ENCODE assay signal across 9 mouse cellular contexts in genomic region chr11:101264954-101265471, GRCm38 (mm10). TPM values are rescaled to one million over a fixed set of nuclear protein-coding genes. Genes with fewer than 3 reads are reported as not detected.
DNase-seq lines count a peak whose midpoint lies in the region; ATAC-seq lines count a peak whose summit lies in the region.
"Had no signal": no experiment of that assay in that cellular context is flagged by ENCODE, and none has a peak within 500 bp of the region (broad histone marks: within the 10 kb centered on the region; RNA-seq: fewer than 3 reads in every experiment).

No protein-coding gene starts in this region.

- H3K27ac ChIP-seq in kidney, embryonic 14.5 days (ENCODE audit: low read depth, low read length), result no peak overlapping the region
- H3K27ac ChIP-seq in embryonic facial prominence, embryonic 11.5 days (replicated peaks; ENCODE audit: low read depth, low read length), result no peak overlapping the region
- H3K27ac ChIP-seq in intestine, embryonic 16.5 days (ENCODE audit: low read length), result no peak overlapping the region
- no peak overlapping the region for H3K27ac ChIP-seq in neural tube, embryonic 13.5 days (replicated peaks)

- intact Hi-C loops in left cerebral cortex, postnatal 14 days (cut with DNase I), result no loop called here

- 6% methylated on average over 31 of the region's 31 CpGs for WGBS in kidney, embryonic 14.5 days
- 3% methylated on average over 31 of the region's 31 CpGs for WGBS in embryonic facial prominence, embryonic 11.5 days
- 34% methylated on average over 31 of the region's 31 CpGs for WGBS in intestine, embryonic 16.5 days
- 3% methylated on average over 31 of the region's 31 CpGs for WGBS in neural tube, embryonic 13.5 days

- no peak for DNase-seq in kidney, adult 18-20 months
- peak; percentile 42 for DNase-seq in embryonic facial prominence, embryonic 11.5 days (ENCODE audit: low spot score)
- no peak for DNase-seq in left cerebral cortex, postnatal 14 days (ENCODE audit: low spot score in 2 of 2)
- no peak for DNase-seq in adrenal gland, postnatal 10 days
- no peak for DNase-seq in thymus, postnatal 0 days (ENCODE audit: low spot score)
- DNase-seq: cerebellum, adult 18-20 months had no signal

- peak overlapping the region; percentile 38 for H3K4me2 ChIP-seq in kidney, embryonic 14.5 days (replicated peaks; ENCODE audit: low read depth, low read length)
- peak overlapping the region; percentile 63 for H3K4me2 ChIP-seq in embryonic facial prominence, embryonic 11.5 days (ENCODE audit: low read depth, low read length)
- H3K4me2 ChIP-seq in intestine, embryonic 16.5 days (ENCODE audit: low read depth, low read length), result peak overlapping the region; percentile 44
- peak overlapping the region; percentile 56 for H3K4me2 ChIP-seq in neural tube, embryonic 13.5 days

- 0 out of 2 replicates have a peak, but pooled peaks cover 3% of the 10 kb centered on the region for H3K36me3 ChIP-seq in kidney, embryonic 14.5 days (ENCODE audit: control insufficient read depth, insufficient read depth, low read length)
- H3K36me3 ChIP-seq in embryonic facial prominence, embryonic 11.5 days (replicated peaks; ENCODE audit: control insufficient read depth, insufficient read depth, low read depth, low read length), result no peaks in the 10 kb centered on the region
- no peaks in the 10 kb centered on the region for H3K36me3 ChIP-seq in intestine, embryonic 16.5 days (ENCODE audit: control insufficient read depth, insufficient read depth, low read length)
- H3K36me3 ChIP-seq in neural tube, embryonic 13.5 days, result no peaks in the 10 kb centered on the region

- no peaks in the 10 kb centered on the region for H3K9me3 ChIP-seq in kidney, embryonic 14.5 days (ENCODE audit: control insufficient read depth, low read length)
- H3K9me3 ChIP-seq in embryonic facial prominence, embryonic 11.5 days (replicated peaks; ENCODE audit: control insufficient read depth, low read length), result no peaks in the 10 kb centered on the region
- H3K9me3 ChIP-seq in intestine, embryonic 16.5 days (ENCODE audit: control insufficient read depth, low read length), result no peaks in the 10 kb centered on the region
- H3K9me3 ChIP-seq in neural tube, embryonic 13.5 days, result no peaks in the 10 kb centered on the region

- H3K9ac ChIP-seq in kidney, embryonic 14.5 days (ENCODE audit: low read depth, low read length), result peak overlapping the region; percentile 1; the same call in 1 of the 2 replicates
- H3K9ac ChIP-seq in embryonic facial prominence, embryonic 11.5 days (replicated peaks; ENCODE audit: low read length), result peak overlapping the region; percentile 50
- H3K9ac ChIP-seq in intestine, embryonic 16.5 days (ENCODE audit: low read depth, low read length), result peak overlapping the region; percentile 49
- peak overlapping the region; percentile 59 for H3K9ac ChIP-seq in neural tube, embryonic 13.5 days

- H3K4me1 ChIP-seq in kidney, embryonic 14.5 days (ENCODE audit: control insufficient read depth, insufficient read depth, low read length), result peaks cover 30% of the 10 kb centered on the region
- H3K4me1 ChIP-seq in embryonic facial prominence, embryonic 11.5 days (ENCODE audit: control insufficient read depth, insufficient read depth, low read length), result peaks cover 15% of the 10 kb centered on the region
- peaks cover 36% of the 10 kb centered on the region for H3K4me1 ChIP-seq in intestine, embryonic 16.5 days (ENCODE audit: control insufficient read depth, insufficient read depth, low read length)
- peaks cover 50% of the 10 kb centered on the region for H3K4me1 ChIP-seq in neural tube, embryonic 13.5 days (replicated peaks)

- H3K27me3 ChIP-seq in kidney, embryonic 14.5 days (ENCODE audit: control insufficient read depth, insufficient read depth, low read length), result peaks cover 9% of the 10 kb centered on the region; the same call in 1 of the 2 replicates
- H3K27me3 ChIP-seq in embryonic facial prominence, embryonic 11.5 days (ENCODE audit: control insufficient read depth, insufficient read depth, low read length), result peaks cover 33% of the 10 kb centered on the region
- peaks cover 9% of the 10 kb centered on the region; the same call in 1 of the 2 replicates for H3K27me3 ChIP-seq in intestine, embryonic 16.5 days (replicated peaks; ENCODE audit: control insufficient read depth, insufficient read depth, low read length)
- H3K27me3 ChIP-seq in neural tube, embryonic 13.5 days, result peaks cover 80% of the 10 kb centered on the region

- no peak for ATAC-seq in kidney, embryonic 14.5 days (ENCODE audit: low FRiP score, low TSS enrichment)
- no peak for ATAC-seq in embryonic facial prominence, embryonic 11.5 days (replicated peaks; ENCODE audit: insufficient number of reproducible peaks, low FRiP score, low TSS enrichment, low read depth)
- ATAC-seq in intestine, embryonic 16.5 days, result no peak
- ATAC-seq in neural tube, embryonic 13.5 days (ENCODE audit: low read depth), result no peak

- H3K4me3 ChIP-seq in kidney, embryonic 14.5 days (ENCODE audit: low read length), result peak overlapping the region; percentile 12
- H3K4me3 ChIP-seq in embryonic facial prominence, embryonic 11.5 days (ENCODE audit: low read depth, low read length), result peak overlapping the region; percentile 34
- H3K4me3 ChIP-seq in intestine, embryonic 16.5 days (ENCODE audit: low read length), result peak overlapping the region; percentile 27
- H3K4me3 ChIP-seq in neural tube, embryonic 13.5 days, result peak overlapping the region; percentile 33

RNA-seq across cellular contexts. Expression of gene Wnk4, which starts 4.6 kb away (rescaled TPM):
- 18.9 and 28.1 TPM in 2 replicates for polyA plus RNA-seq in kidney, embryonic 14.5 days (2014; fragmentation: Nextera tagmentation; extraction: Ambion mirVana)
- 2.4 and 3.5 TPM in 2 replicates for polyA plus RNA-seq in embryonic facial prominence, embryonic 11.5 days (2014; fragmentation: Nextera tagmentation; extraction: Ambion mirVana)
- polyA plus RNA-seq in intestine, embryonic 16.5 days (2015; fragmentation: Nextera tagmentation; extraction: Ambion mirVana), result 10.2 and 10.8 TPM in 2 replicates
- polyA plus RNA-seq in neural tube, embryonic 13.5 days (2015; fragmentation: Nextera tagmentation; extraction: Ambion mirVana), result 5.5 and 6.8 TPM in 2 replicates
- total RNA-seq in left cerebral cortex, postnatal 14 days (2021), result 1 to 10 TPM; 4.7 to 5.7 TPM
- total RNA-seq in adrenal gland, postnatal 10 days (2021), result 1 to 10 TPM; 2.5 to 3.6 TPM
- polyA plus RNA-seq in thymus, postnatal 0 days (2015; fragmentation: Nextera tagmentation; extraction: Ambion mirVana), result 1.4 and 2.1 TPM in 2 replicates

RNA-seq across cellular contexts. Expression of gene Vps25, which starts 11.5 kb away (rescaled TPM):
- polyA plus RNA-seq in kidney, embryonic 14.5 days (2014; fragmentation: Nextera tagmentation; extraction: Ambion mirVana), result 154 and 160 TPM in 2 replicates
- polyA plus RNA-seq in embryonic facial prominence, embryonic 11.5 days (2014; fragmentation: Nextera tagmentation; extraction: Ambion mirVana), result 114 and 117 TPM in 2 replicates
- 152 and 155 TPM in 2 replicates for polyA plus RNA-seq in intestine, embryonic 16.5 days (2015; fragmentation: Nextera tagmentation; extraction: Ambion mirVana)
- polyA plus RNA-seq in neural tube, embryonic 13.5 days (2015; fragmentation: Nextera tagmentation; extraction: Ambion mirVana), result 114 and 117 TPM in 2 replicates
- total RNA-seq in left cerebral cortex, postnatal 14 days (2021), result 10 to 100 TPM; 74.6 to 86.7 TPM
- total RNA-seq in adrenal gland, postnatal 10 days (2021), result 100 to 1,000 TPM; 109 to 112 TPM
- 132 and 149 TPM in 2 replicates for polyA plus RNA-seq in thymus, postnatal 0 days (2015; fragmentation: Nextera tagmentation; extraction: Ambion mirVana)

RNA-seq across cellular contexts. Expression of gene Cntd1, which starts 13.8 kb away (rescaled TPM):
- 1.2 and 1.7 TPM in 2 replicates for polyA plus RNA-seq in kidney, embryonic 14.5 days (2014; fragmentation: Nextera tagmentation; extraction: Ambion mirVana)
- 1.6 and 1.8 TPM in 2 replicates for polyA plus RNA-seq in embryonic facial prominence, embryonic 11.5 days (2014; fragmentation: Nextera tagmentation; extraction: Ambion mirVana)
- 0.84 and 1.0 TPM in 2 replicates for polyA plus RNA-seq in intestine, embryonic 16.5 days (2015; fragmentation: Nextera tagmentation; extraction: Ambion mirVana)
- 0.89 and 1.0 TPM in 2 replicates for polyA plus RNA-seq in neural tube, embryonic 13.5 days (2015; fragmentation: Nextera tagmentation; extraction: Ambion mirVana)
- total RNA-seq in left cerebral cortex, postnatal 14 days (2021), result under 1 TPM; 0.27 to 0.59 TPM
- total RNA-seq in adrenal gland, postnatal 10 days (2021), result 1 to 10 TPM in 1 of 2 experiments, under 1 TPM in 1; 0.63 to 1.4 TPM
- polyA plus RNA-seq in thymus, postnatal 0 days (2015; fragmentation: Nextera tagmentation; extraction: Ambion mirVana), result 1.3 and 1.9 TPM in 2 replicates

RNA-seq across cellular contexts. Expression of gene Coa3, which starts 13.9 kb away (rescaled TPM):
- 204 and 207 TPM in 2 replicates for polyA plus RNA-seq in kidney, embryonic 14.5 days (2014; fragmentation: Nextera tagmentation; extraction: Ambion mirVana)
- polyA plus RNA-seq in embryonic facial prominence, embryonic 11.5 days (2014; fragmentation: Nextera tagmentation; extraction: Ambion mirVana), result 193 and 212 TPM in 2 replicates
- polyA plus RNA-seq in intestine, embryonic 16.5 days (2015; fragmentation: Nextera tagmentation; extraction: Ambion mirVana), result 258 and 278 TPM in 2 replicates
- 211 and 238 TPM in 2 replicates for polyA plus RNA-seq in neural tube, embryonic 13.5 days (2015; fragmentation: Nextera tagmentation; extraction: Ambion mirVana)
- 100 to 1,000 TPM in 1 of 2 experiments, 10 to 100 TPM in 1; 97.6 to 101 TPM for total RNA-seq in left cerebral cortex, postnatal 14 days (2021)
- total RNA-seq in adrenal gland, postnatal 10 days (2021), result 10 to 100 TPM; 79.8 to 84.3 TPM
- polyA plus RNA-seq in thymus, postnatal 0 days (2015; fragmentation: Nextera tagmentation; extraction: Ambion mirVana), result 164 and 179 TPM in 2 replicates

RNA-seq across cellular contexts. Expression of gene Ramp2, which starts 19.2 kb away (rescaled TPM):
- polyA plus RNA-seq in kidney, embryonic 14.5 days (2014; fragmentation: Nextera tagmentation; extraction: Ambion mirVana), result 248 and 275 TPM in 2 replicates
- 64.8 and 69.3 TPM in 2 replicates for polyA plus RNA-seq in embryonic facial prominence, embryonic 11.5 days (2014; fragmentation: Nextera tagmentation; extraction: Ambion mirVana)
- polyA plus RNA-seq in intestine, embryonic 16.5 days (2015; fragmentation: Nextera tagmentation; extraction: Ambion mirVana), result 87.8 and 95.1 TPM in 2 replicates
- 97.6 and 108 TPM in 2 replicates for polyA plus RNA-seq in neural tube, embryonic 13.5 days (2015; fragmentation: Nextera tagmentation; extraction: Ambion mirVana)
- total RNA-seq in left cerebral cortex, postnatal 14 days (2021), result 10 to 100 TPM; 40.4 to 44.7 TPM
- 100 to 1,000 TPM; 101 to 116 TPM for total RNA-seq in adrenal gland, postnatal 10 days (2021)
- polyA plus RNA-seq in thymus, postnatal 0 days (2015; fragmentation: Nextera tagmentation; extraction: Ambion mirVana), result 29.6 and 30.8 TPM in 2 replicates

Comparison
In these comparisons a context has a peak if more than half of its experiments do, and no peak if none do; other contexts are left out.
1. H3K9ac ChIP-seq: peak in every context shown above with its lines; median percentile 59 in neural tube, embryonic 13.5 days; 50 in embryonic facial prominence, embryonic 11.5 days; 49 in intestine, embryonic 16.5 days; 1 in kidney, embryonic 14.5 days.